Mouse (Mus musculus) urinary bladder, postnatal 14 days (tissue): ENCODE measurements around the gene Lrrc26.

Experiments
- DNase-seq: peaks from one replicate; pipeline ENCODE4 v3.0.0; 2021; ENCODE audit warnings: low spot score

Gene Lrrc26

DNA sequence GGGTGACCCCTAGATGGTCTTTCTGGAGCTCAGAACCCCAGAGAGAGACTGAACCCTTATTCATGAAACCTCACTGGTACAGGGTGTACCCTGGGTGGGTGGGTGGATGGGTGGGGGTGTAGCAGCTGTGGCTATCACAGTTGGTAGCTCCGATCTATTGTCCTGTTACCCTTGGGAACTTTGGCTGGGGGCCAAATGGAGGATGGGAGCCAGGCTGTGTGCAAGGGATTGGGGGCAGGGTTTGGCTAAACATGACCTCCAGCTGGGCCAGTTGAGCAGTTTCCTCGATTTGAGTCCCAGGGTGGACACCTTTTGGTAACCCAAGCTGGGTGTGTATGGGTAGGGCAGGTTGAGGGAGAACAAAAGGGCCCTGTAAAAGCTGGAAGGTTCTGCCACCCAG is 23.0 kb upstream of the Lrrc26 start:
- peak; percentile 46 for DNase-seq

DNA sequence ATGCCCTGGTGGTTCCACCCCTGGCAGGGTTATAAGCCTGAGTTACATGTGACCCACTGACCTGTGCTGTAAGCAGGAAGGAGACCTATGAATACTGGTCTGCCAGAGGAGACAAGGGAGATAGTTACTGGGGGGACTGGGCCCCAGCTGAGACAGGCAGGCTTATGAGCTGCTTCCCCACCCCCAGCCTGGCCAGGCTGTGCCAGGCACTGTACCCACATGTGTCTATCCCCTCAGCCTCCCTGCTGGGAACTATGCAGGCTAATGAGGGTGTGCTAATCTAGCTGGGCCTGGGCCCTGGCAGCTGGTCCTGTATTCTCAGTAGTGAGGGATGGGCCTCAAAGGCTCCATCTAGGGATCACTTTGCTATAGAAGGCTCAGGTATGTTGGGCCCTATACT is 22.5 kb upstream of the Lrrc26 start:
- no peak for DNase-seq

DNA sequence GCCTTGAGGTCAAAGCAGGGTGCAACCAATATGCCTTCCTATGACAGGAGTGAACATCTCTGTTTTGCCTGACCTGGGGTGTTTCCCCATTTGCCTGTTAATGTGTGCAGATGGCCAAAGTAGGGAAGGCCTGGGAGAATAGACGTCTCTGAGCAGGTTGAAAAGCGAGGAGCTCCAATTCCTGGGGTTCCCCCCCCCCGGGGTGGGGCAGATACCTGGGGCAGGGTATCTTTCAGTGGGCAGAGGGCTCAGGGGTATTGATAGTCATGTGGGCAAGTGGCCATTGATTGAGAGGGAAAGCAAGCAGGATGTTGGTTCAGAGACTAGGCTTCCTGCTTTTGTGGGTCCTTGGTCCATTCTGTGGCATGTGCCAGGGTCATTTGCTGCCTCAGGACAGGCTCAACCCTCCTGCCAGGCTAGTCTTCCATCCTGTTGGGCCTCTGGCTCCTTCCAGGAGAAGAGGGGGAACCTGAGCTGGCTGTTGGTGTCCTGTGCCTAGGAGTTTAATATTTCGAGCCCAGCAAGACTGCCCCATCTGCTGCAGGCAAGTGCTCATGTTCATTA is 21.9 kb upstream of the Lrrc26 start:
- DNase-seq: no peak

- peak; percentile 98 for DNase-seq
Measured at GRCm38 (mm10) chr2:25271827-25272511, 17.7 kb upstream of the Lrrc26 start, which contains the start of the genes Ssna1 and Anapc2. TSS of gene Ssna1 (minus strand) at chr2:25272438. TSS of gene Anapc2 (plus strand) at chr2:25272478.

DNA sequence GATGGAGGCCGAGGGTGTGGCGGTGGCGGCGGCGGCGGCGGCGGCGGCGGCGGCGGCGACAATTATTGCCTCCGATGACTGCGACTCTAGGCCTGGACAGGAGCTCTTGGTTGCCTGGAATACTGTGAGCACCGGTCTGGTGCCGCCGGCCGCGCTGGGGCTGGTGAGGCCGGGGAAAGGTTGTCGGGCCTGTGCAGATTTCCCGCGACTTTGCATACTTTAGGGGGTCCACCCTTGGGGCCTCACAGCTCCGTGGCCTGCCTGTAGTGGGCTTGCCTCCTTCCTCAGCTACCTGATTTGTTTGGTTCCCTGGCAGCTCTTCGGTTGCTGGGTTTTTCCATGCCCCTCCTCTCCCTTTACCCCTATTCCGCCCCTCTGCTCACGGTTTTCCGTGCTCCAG is 17.2 kb upstream of the Lrrc26 start:
- no peak for DNase-seq

DNA sequence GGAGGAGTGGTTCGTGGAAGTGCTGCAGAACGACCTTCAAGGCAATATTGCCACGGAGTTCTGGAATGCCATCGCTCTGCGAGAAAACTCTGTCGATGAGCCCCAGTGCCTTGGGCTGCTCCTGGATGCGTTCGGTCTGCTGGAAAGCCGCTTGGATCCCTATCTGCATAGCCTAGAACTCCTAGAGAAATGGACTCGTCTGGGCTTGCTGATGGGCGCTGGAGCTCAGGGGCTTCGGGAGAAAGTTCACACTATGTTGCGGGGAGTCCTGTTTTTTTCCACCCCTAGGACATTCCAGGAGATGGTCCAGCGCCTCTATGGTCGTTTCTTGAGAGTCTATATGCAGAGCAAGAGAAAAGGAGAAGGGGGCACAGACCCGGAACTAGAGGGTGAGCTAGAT is 16.7 kb upstream of the Lrrc26 start:
- no peak for DNase-seq

DNA sequence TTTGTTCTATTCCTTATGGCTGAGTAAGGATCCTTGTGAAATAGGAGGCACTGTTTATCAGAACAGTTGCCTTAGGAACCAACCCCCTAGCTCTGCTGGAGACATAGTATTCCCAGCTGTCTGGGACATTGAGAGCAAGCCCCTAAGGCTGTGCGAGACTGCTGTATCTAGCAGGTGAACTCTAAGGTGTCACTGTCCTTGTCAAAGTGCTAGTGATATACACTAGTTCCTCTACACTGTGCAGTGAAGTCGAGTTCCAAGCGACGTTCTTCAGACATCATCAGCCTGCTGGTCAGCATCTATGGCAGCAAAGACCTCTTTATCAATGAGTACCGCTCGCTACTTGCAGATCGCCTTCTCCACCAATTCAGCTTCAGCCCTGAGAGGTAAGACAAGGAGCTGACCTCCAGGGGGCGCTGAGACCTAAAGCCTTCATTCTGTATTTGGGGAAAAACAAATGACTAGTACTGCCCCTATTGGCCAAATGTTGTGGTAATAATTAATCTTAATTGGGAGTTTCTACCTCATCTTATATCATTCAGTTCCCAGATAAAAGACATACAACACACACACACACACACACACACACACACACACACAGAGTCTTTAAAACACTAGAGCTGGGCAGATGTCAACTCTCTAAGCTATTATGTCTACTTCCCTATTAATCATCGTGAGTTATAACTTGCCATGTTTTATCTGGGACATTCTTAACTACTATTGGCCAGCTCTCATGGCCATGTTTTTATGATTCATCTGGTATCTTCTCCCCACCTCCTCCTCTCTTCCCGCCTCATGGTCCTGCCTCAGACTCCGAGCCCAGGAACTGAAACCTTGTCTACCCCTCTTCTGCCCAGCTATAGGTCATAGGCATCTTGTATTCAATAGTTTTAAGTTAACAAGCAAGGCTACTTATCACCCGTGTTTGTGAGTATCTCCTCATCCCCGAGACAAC is 10.5 kb upstream of the Lrrc26 start:
- peak; percentile 90 for DNase-seq

- no peak for DNase-seq
Measured at GRCm38 (mm10) chr2:25285551-25285950, 4.2 kb upstream of the Lrrc26 start.

DNA sequence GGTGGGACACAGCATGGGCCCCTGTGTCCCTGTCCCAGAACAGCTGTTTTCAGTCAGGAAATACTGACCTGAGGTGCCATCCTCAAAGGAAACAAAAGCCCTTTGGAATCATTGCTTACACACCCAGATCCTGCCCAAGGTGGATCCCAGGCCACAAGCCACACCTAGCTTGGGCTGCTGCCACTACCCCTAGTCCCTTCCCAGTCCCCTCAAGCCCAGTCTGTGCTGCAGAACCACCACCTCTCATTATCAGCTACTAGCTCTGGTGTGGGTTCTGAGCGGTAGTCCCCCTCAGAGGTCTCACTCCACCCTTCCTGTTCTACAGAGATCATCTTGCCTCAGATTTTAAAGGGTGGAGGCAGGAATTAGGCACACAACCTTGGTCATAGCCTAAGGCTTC is 3.4 kb upstream of the Lrrc26 start:
- DNase-seq: peak; percentile 47

DNA sequence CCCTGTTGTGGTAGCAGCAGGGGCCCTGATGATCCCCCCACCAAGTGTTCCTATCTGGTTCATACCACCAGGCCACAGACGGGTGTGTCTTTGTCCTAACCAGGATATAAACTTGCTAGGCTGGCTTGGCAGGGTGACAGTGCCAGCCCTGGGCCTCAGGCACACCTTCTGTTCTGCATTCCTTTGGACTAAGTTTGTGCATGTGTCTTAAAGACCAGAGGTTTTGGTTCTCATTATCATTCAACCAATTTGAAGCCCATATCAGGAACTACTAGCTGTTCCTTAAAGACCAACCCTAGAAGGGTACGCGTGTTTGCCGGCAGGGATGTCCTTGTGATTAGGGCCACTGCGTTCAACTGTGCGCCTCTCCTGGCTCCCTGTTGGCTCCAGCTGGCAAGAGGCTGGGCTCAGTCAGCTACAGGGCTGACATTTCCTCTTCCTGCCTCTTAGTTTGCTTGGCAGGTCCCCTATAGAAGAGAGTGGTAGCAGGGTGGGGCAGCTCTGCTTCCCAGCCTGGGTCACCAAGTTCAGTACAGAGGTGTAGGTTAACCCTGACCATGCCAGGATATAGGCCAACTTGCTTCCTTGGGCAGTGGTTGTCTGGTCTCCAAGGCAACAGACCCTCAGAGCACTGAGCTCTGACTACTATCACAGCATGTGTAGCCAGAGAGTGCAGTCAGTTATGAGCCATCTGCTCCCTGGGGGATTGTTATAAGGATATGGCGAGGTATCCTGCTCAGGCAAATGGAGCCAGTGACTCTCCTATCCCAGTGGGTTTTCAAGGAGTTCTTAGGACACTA is 2.7 kb upstream of the Lrrc26 start:
- DNase-seq: peak; percentile 90

DNA sequence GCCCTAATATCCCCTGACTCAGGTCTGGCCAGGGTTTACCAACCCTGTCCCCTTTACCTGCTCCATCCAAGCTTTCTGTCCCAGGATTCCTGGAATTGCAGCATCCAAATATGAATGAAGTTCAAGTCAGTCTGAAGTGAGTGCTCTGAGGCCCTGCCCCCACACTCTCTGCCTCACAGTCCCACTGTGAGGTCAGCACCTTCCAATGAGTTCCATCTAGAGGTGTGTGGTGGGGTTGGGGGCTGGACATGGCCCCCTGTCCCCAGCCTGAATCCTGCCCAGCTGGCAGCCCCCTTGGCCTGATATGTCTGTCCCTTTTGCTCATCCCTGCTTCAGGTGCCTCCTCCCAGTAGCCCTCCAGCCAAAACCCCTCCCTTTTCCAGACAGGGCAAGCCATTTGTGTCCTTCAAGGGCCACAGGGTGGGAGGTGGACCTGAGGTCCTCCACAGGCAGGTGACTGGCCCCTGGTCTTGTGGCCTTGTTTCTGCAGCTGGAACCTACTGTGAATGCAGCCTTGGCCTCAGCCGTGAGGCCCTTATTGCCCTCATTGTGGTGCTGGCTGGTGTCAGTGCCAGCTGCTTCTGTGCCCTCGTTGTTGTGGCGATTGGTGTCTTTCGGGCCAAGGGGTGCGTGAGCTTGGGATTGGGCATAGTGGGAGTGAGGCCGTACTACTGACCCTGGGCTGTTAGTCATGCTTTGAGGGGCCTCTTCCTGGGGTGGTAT is 1.6 kb upstream of the Lrrc26 start, which contains the start of gene Tmem210:
Tmem210 (plus strand) TSS at position 219 of the 723 bp plus-strand sequence.
- no peak for DNase-seq

DNA sequence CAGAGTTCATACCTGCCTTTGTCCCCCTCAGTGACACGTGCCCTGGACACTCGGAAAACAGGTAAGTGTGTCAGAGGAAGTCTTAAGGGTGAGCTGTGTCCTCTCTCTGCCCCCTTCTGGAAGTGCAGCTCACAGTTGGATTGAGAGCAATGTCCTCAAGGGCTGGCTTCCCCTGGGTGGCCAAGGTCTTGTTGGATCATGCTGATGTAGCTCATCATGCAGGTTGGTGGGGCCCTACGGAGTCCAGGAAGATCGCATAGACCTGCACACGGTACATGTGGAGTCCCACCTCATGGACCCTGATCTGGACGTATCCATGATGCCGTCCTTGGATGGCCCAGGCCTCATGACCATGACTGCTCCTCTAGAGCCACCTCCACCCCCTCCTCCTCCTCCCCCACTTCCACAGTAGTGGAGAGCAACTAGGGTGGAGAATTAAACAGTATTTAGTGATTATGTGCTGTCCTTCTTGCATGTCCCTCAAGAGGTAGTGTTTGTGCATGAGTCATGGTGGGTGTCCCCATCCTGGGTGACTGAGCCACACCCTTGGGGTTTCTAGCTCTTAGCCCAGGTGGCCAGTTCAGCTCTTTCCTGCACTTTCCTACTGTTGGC is 875 bp upstream of the Lrrc26 start:
- DNase-seq: no peak

DNA sequence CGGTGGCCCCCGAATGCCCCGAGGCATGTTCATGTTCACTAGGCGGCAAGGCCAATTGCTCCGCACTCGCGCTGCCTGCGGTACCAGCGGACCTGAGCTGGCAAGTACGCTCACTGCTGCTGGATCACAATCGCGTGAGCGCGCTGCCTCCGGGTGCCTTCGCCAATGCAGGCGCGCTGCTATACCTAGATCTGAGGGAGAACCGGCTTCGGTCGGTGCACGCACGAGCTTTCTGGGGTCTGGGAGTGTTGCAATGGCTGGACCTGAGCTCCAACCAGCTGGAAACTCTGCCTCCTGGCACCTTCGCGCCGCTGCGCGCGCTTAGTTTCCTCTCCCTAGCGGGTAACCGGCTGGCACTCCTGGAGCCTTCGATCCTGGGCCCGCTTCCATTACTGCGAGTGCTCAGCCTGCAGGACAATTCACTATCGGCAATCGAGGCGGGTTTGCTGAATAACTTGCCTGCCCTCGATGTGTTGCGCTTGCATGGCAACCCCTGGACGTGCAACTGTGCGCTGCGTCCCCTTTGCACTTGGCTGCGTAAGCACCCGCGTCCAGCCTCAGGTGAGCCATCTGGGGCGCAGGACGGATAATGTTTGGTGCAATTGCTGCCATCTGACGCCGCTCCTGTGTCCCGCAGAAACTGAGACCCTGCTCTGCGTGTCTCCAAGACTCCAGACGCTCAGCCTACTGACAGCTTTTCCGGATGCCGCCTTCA is 543 bp downstream of the Lrrc26 start:
- DNase-seq: peak; percentile 42

DNA sequence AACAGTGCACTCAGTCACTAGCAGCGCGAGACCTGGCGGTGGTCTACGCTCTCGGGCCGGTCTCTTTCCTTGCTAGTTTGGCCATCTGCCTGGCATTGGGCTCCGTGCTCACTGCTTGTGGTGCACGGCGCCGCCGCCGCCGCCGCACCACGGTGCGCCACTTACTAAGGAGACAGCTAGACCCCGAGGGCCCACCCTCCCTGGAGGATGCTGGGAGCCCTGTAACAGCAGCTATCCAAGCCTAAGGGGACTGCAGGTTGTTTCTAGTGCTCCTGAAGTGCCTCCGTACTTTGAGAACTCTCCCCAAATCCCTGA is 1.1 kb downstream of the Lrrc26 start:
- DNase-seq: no peak

- DNase-seq: no peak
Measured at GRCm38 (mm10) chr2:25291184-25292053, 1.7 kb downstream of the Lrrc26 start.

- no peak for DNase-seq
Measured at GRCm38 (mm10) chr2:25292054-25292544, 2.4 kb downstream of the Lrrc26 start.

DNA sequence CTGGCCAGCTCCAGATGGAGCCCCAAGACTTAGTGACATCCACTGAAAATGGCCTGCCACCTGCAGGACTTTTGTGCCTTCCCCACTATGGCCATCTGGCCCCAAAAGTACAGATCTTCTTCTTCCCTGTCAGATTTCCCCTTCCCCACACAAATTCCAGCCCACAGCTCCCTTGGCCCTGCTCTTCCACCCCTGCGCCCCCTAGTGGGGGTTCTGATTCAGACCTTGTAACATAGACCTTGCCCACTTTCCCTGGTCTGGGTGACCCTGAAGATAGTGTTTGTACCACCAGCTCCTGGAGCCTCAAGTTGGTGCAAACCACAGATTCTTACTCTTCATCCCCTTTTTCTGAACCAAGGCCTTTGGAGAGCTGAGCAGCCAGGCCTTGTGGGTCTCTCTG is 3.1 kb downstream of the Lrrc26 start:
- peak; percentile 84 for DNase-seq

DNA sequence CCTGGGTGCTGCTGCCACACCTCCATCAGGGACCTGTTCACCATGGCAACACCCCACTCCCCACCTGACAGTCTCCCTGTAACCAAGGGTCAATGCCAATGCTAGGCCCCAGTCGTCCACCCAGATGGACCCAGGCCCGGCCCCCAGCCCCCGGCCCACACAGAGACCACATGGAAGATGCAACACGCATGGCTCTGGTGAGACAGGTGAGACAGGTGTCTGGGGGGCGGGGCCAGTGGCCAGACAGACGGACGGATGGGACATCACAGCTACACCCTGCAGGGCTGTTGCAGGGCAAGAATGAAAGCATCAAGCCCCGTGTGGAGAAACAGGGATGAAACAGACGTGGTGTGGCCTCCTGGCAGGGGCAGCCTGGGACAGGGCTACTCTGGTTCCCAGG is 4.0 kb downstream of the Lrrc26 start:
- no peak for DNase-seq

GRCm38 (mm10) chr2:25297093-25297492 is 7.4 kb downstream of the Lrrc26 start:
- no peak for DNase-seq
